In the genomic region with DNA sequence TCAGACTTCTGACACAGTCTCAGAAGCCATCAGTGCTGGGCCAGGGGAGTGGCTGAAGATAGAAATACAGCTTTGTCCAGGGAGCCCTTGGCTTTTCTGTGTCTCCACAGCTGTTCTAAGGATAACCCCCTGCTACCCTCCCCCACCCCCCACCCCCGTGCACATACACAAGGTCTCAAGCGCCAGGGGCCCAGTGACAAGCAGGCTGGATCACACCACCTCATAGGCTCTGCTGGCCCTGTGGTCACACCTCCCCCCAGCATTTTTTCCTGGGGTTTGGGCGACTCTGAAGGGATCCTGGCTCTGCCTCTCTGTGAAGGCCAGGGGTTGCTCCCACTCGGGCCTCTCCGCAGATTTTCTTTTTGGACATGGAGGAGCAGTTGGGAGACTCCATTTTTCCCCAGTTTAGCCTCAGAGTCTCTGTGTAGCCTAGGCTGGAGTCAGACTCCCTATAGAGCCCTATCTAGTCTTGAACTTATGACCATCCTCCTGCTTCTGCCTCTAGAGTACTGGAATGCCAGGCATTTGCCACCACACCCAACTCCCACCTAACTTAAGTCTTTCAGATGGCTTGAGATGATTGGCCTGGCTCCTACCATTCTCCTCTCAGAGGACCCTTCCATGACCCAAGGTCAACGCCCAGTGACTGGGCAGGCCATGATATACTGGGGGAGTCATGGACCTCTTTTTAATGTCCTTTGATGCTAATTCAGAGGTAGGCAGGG, we compare ENCODE assay signal across 30 mouse cellular contexts. TPM values are rescaled to one million over a fixed set of nuclear protein-coding genes. Genes with fewer than 3 reads are reported as not detected.
"Had no signal": no experiment of that assay in that cellular context is flagged by ENCODE, and none has a peak within 500 bp of the region (broad histone marks: within the 10 kb centered on the region; RNA-seq: fewer than 3 reads in every experiment).

No protein-coding gene starts in this region.

- H3K4me2 ChIP-seq: heart, embryonic 11.5 days; hindbrain, embryonic 13.5 days; hindbrain, embryonic 15.5 days; kidney, embryonic 15.5 days; limb, embryonic 12.5 days; liver, embryonic 11.5 days; liver, embryonic 13.5 days; liver, embryonic 15.5 days had no signal

- H3K4me3 ChIP-seq: hindbrain, embryonic 13.5 days; hindbrain, embryonic 15.5 days; kidney, embryonic 15.5 days; limb, embryonic 10.5 days; limb, embryonic 12.5 days; liver, embryonic 13.5 days; liver, embryonic 15.5 days had no signal

- H3K27me3 ChIP-seq: hindbrain, embryonic 15.5 days; kidney, embryonic 15.5 days; limb, embryonic 12.5 days had no signal

- H3K36me3 ChIP-seq: hindbrain, embryonic 13.5 days; hindbrain, embryonic 15.5 days; kidney, embryonic 15.5 days; limb, embryonic 10.5 days; limb, embryonic 12.5 days; liver, embryonic 13.5 days; liver, embryonic 15.5 days had no signal

- DNase-seq: gastrocnemius, postnatal 10 days; heart, postnatal 14 days; heart, postnatal 36 days; kidney, adult 11 months; kidney, adult 2 months; kidney, adult 9 months; kidney, postnatal 14 days; kidney, postnatal 36 days; layer of hippocampus, adult 9-11 months; layer of hippocampus, postnatal 36 days; liver; liver, embryonic 13.5 days; liver, postnatal 0 days had no signal

- ATAC-seq: hindbrain, postnatal 0 days; intestine, embryonic 16.5 days; liver, postnatal 0 days had no signal

- H3K9ac ChIP-seq: hindbrain, embryonic 13.5 days; hindbrain, embryonic 15.5 days; kidney, embryonic 15.5 days; limb, embryonic 12.5 days; liver, embryonic 13.5 days; liver, embryonic 15.5 days; liver, postnatal 0 days had no signal

- H3K9me3 ChIP-seq: hindbrain, embryonic 13.5 days; hindbrain, embryonic 15.5 days; kidney, embryonic 15.5 days; limb, embryonic 10.5 days; limb, embryonic 12.5 days; liver, embryonic 13.5 days; liver, embryonic 15.5 days had no signal

- H3K27ac ChIP-seq: hindbrain, embryonic 13.5 days; hindbrain, embryonic 15.5 days; hindbrain, postnatal 0 days; kidney, embryonic 15.5 days; kidney, postnatal 0 days; limb, embryonic 10.5 days; limb, embryonic 12.5 days; liver, embryonic 13.5 days; liver, embryonic 15.5 days had no signal

- H3K4me1 ChIP-seq: hindbrain, embryonic 13.5 days; hindbrain, embryonic 15.5 days; kidney, embryonic 15.5 days; limb, embryonic 12.5 days; liver, embryonic 13.5 days; liver, embryonic 15.5 days had no signal

RNA-seq across cellular contexts. Expression of gene Adad2, which starts 7.7 kb away (rescaled TPM):
- total RNA-seq: gastrocnemius, postnatal 10 days; heart, adult 18-20 months; heart, postnatal 14 days; heart, postnatal 36 days; hematopoietic stem cell, adult 5-6 weeks had no signal
- polyA plus RNA-seq: heart, embryonic 11.5 days; heart, embryonic 14.5 days; hindbrain, embryonic 11.5 days; hindbrain, embryonic 13.5 days; kidney, adult 2 months; kidney, embryonic 15.5 days; kidney, postnatal 0 days; limb, embryonic 10.5 days; liver, embryonic 11.5 days; liver, embryonic 13.5 days; liver, embryonic 15.5 days; liver, postnatal 0 days had no signal

RNA-seq across cellular contexts. Expression of gene Kcng4, which starts 15.2 kb away (rescaled TPM):
- total RNA-seq: hematopoietic stem cell, adult 5-6 weeks had no signal
- polyA plus RNA-seq: heart, embryonic 11.5 days; heart, embryonic 14.5 days; hindbrain, embryonic 11.5 days; hindbrain, embryonic 13.5 days; limb, embryonic 10.5 days; liver, embryonic 11.5 days; liver, embryonic 13.5 days; liver, embryonic 15.5 days; liver, postnatal 0 days had no signal

RNA-seq across cellular contexts. Expression of gene Dnaaf1, which starts 45.2 kb away (rescaled TPM):
- total RNA-seq: gastrocnemius, adult 18-20 months; gastrocnemius, postnatal 10 days; gastrocnemius, postnatal 25 days; heart, postnatal 36 days; hematopoietic stem cell, adult 5-6 weeks; hindbrain, postnatal 0 days had no signal
- polyA plus RNA-seq: limb, embryonic 12.5 days; liver, postnatal 0 days had no signal
